Mouse (Mus musculus) MEL (cell line): ENCODE results near the gene Atf5. TPM values are rescaled to one million over a fixed set of nuclear protein-coding genes. Genes with fewer than 3 reads are reported as not detected.

Experiments
- DNase-seq: peaks from one replicate; pipeline ENCODE4 v3.0.0; 2011; ENCODE audit warnings: low read depth, low spot score
- H3K27ac ChIP-seq: 2 replicates; pipeline ENCODE4 v1.5.1; 2012; ENCODE audit warnings: low read depth, mild to moderate bottlenecking, control low read depth, low read length, moderate library complexity; ENCODE audit not compliant: control insufficient read depth
- H3K27me3 ChIP-seq, 2 experiments: fragments of 150-350 bp in 1 of 2; sonication (generic) in 1 of 2; 2 replicates each; pipeline ENCODE4 v1.6.1; 2012; ENCODE audit warnings: low read length in 2 of 2, mild to moderate bottlenecking in 2 of 2, improper control_type of control experiment in 1 of 2, moderate library complexity in 1 of 2; ENCODE audit not compliant: insufficient read depth in 2 of 2, control insufficient read depth in 1 of 2
- H3K36me3 ChIP-seq, 2 experiments: 2 replicates each; pipeline ENCODE4 v1.6.1; 2012 to 2014; ENCODE audit warnings: low read length in 2 of 2, improper control_type of control experiment in 1 of 2, inconsistent platforms in 1 of 2, mild to moderate bottlenecking in 1 of 2; ENCODE audit not compliant: insufficient read depth in 2 of 2, control insufficient read depth in 1 of 2
- H3K4me1 ChIP-seq, 2 experiments: fragments of 150-350 bp in 1 of 2; sonication (generic) in 1 of 2; 2 replicates each; pipeline ENCODE4 v1.6.1; 2012; ENCODE audit warnings: low read length in 2 of 2, improper control_type of control experiment in 1 of 2, mild to moderate bottlenecking in 1 of 2; ENCODE audit not compliant: insufficient read depth in 2 of 2, control insufficient read depth in 1 of 2
- H3K4me3 ChIP-seq, 2 experiments: fragments of 150-350 bp in 1 of 2; sonication (generic) in 1 of 2; 2 replicates each; pipeline ENCODE4 v1.5.1; 2012; ENCODE audit warnings: low read depth in 2 of 2, low read length in 2 of 2, mild to moderate bottlenecking in 2 of 2, moderate library complexity in 2 of 2, control low read depth in 1 of 2, improper control_type of control experiment in 1 of 2; ENCODE audit not compliant: control insufficient read depth in 1 of 2, insufficient read depth in 1 of 2
- H3K79me2 ChIP-seq: 2 replicates; pipeline ENCODE4 v1.6.1; 2012; ENCODE audit warnings: mild to moderate bottlenecking, low read length, moderate library complexity; ENCODE audit not compliant: control insufficient read depth, poor library complexity, insufficient read depth
- H3K9ac ChIP-seq: 2 replicates; pipeline ENCODE4 v1.6.1; 2012; ENCODE audit warnings: low read depth, mild to moderate bottlenecking, control low read depth, low read length, moderate library complexity; ENCODE audit not compliant: control insufficient read depth, poor library complexity, severe bottlenecking
- H3K9me3 ChIP-seq: fragments of 150-350 bp; sonication (generic); replicated peaks from 2 replicates; pipeline ENCODE4 v1.6.1; 2012; ENCODE audit warnings: mild to moderate bottlenecking, low read length, improper control_type of control experiment, moderate library complexity; ENCODE audit not compliant: insufficient read depth
- BHLHE40 ChIP-seq: IDR thresholded peaks from 2 replicates; pipeline ENCODE4 v1.6.1; 2012; ENCODE audit warnings: low read depth, mild to moderate bottlenecking, inconsistent platforms, low read length, improper control_type of control experiment, borderline replicate concordance
- CHD1 ChIP-seq: IDR thresholded peaks from 2 replicates; pipeline ENCODE4 v1.6.1; 2012; ENCODE audit warnings: low read depth, mild to moderate bottlenecking, inconsistent platforms, low read length, improper control_type of control experiment
- CHD2 ChIP-seq: IDR thresholded peaks from 2 replicates; pipeline ENCODE4 v1.6.1; 2011; ENCODE audit warnings: low read length, improper control_type of control experiment
- CTCF ChIP-seq, 3 experiments: IDR thresholded peaks in 2 of 3; conservative IDR thresholded peaks in 1 of 3; 2 replicates each; pipeline ENCODE4 v1.5.1; 2011 to 2012; ENCODE audit warnings: low read length in 3 of 3, low read depth in 2 of 3, mild to moderate bottlenecking in 2 of 3, improper control_type of control experiment in 1 of 3, inconsistent platforms in 1 of 3, mixed read lengths in 1 of 3, moderate library complexity in 1 of 3; ENCODE audit not compliant: control insufficient read depth in 1 of 3, insufficient read depth in 1 of 3, poor library complexity in 1 of 3, severe bottlenecking in 1 of 3
- ELF1 ChIP-seq: IDR thresholded peaks from 2 replicates; pipeline ENCODE4 v1.6.1; 2014; ENCODE audit warnings: low read depth, mild to moderate bottlenecking, inconsistent platforms, low read length, improper control_type of control experiment, moderate library complexity
- ETS1 ChIP-seq: IDR thresholded peaks from 2 replicates; pipeline ENCODE4 v1.6.1; 2012; ENCODE audit warnings: low read depth, mild to moderate bottlenecking, inconsistent platforms, low read length, improper control_type of control experiment, moderate library complexity
- GABPA ChIP-seq: IDR thresholded peaks from 2 replicates; pipeline ENCODE4 v1.6.1; 2012; ENCODE audit warnings: low read depth, mild to moderate bottlenecking, inconsistent platforms, low read length, improper control_type of control experiment, moderate library complexity
- GATA1 ChIP-seq: IDR thresholded peaks from 2 replicates; pipeline ENCODE4 v1.6.1; 2011; ENCODE audit warnings: low read depth, low read length, improper control_type of control experiment
- MAX ChIP-seq: IDR thresholded peaks from 2 replicates; pipeline ENCODE4 v1.6.1; 2011; ENCODE audit warnings: low read length, improper control_type of control experiment
- MEF2A ChIP-seq: IDR thresholded peaks from 2 replicates; pipeline ENCODE4 v1.6.1; 2014; ENCODE audit warnings: low read depth, mild to moderate bottlenecking, inconsistent platforms, low read length, improper control_type of control experiment; ENCODE audit not compliant: poor library complexity, insufficient replicate concordance, severe bottlenecking; ENCODE audit errors: extremely low read depth
- MXI1 ChIP-seq: IDR thresholded peaks from 2 replicates; pipeline ENCODE4 v1.6.1; 2011; ENCODE audit warnings: mild to moderate bottlenecking, low read depth, low read length, improper control_type of control experiment
- NELFE ChIP-seq: IDR thresholded peaks from 2 replicates; pipeline ENCODE4 v1.6.1; 2011; ENCODE audit warnings: low read depth, low read length, improper control_type of control experiment
- POLR2A ChIP-seq, 2 experiments: IDR thresholded peaks; 2 replicates each; pipeline ENCODE4 v1.6.1; 2011 to 2012; ENCODE audit warnings: low read length in 2 of 2, mild to moderate bottlenecking in 2 of 2, control low read depth in 1 of 2, improper control_type of control experiment in 1 of 2, low read depth in 1 of 2, moderate library complexity in 1 of 2; ENCODE audit not compliant: control insufficient read depth in 1 of 2, insufficient read depth in 1 of 2, poor library complexity in 1 of 2
- POLR2AphosphoS2 ChIP-seq: IDR thresholded peaks from 2 replicates; pipeline ENCODE4 v1.6.1; 2011; ENCODE audit warnings: low read length, improper control_type of control experiment
- RAD21 ChIP-seq: IDR thresholded peaks from 2 replicates; pipeline ENCODE4 v1.6.1; 2011; ENCODE audit warnings: mild to moderate bottlenecking, low read depth, low read length, improper control_type of control experiment
- ZMIZ1 ChIP-seq: IDR thresholded peaks from 2 replicates; pipeline ENCODE4 v1.6.1; 2012; ENCODE audit warnings: low read depth, mild to moderate bottlenecking, inconsistent platforms, low read length, improper control_type of control experiment, moderate library complexity
- polyA plus RNA-seq, 2 experiments: library from polyadenylated mRNA; stranded (reverse) in 1 of 2; unstranded in 1 of 2; fragments of >175 nt in 1 of 2; fragments of >200 nt in 1 of 2; gene quantifications; 2 replicates each; pipeline versions ENCODE4 v1.2.1 to v1.2.4; 2012; ENCODE audit warnings: low replicate concordance in 2 of 2, low read depth in 1 of 2; ENCODE audit not compliant: insufficient read length in 2 of 2, insufficient read depth in 1 of 2, missing spikeins in 1 of 2
- total RNA-seq: library from RNA; depleted of rRNA; stranded (reverse); fragments of 300-350 nt; gene quantifications from 2 replicates; pipeline ENCODE4 v1.2.3, GENCODE M21; 2012

The Atf5 gene
- total and polyA plus RNA-seq, 3 experiments = 17.6 to 95.5 TPM; not detected in 1

DNA sequence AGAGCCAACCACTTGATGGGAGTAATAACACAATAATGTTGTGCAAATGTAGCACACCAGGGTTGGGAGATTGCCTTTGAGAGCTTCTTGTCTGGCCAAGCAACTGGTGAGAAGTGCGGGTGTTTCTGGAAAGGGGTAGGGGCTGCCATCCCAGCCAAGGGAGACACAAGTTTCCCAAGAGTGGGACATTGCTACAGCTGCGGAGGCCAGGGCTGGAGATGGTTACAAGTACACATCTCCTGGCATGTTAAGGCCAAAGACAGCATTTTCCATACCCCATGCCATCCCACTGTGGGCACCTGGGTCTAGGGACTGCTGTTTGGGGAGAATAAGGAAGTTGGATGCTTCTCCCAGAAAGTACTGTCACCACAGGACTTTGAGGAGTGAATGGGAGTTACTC, 36.6 kb upstream of the Atf5 start:
- Histone ChIP-seq H3K4me3 (no peak overlapping the region), H3K79me2 (peaks cover 29% of the 10 kb centered on the region), H3K9ac (no peak overlapping the region), H3K36me3 (peaks cover 0 to 20% of the 10 kb centered on the region in 2 experiments; a peak in 2 of 4 replicates), H3K9me3 (no peaks in the 10 kb centered on the region), H3K27ac (no peak overlapping the region), H3K4me1 (peaks cover 5 to 27% of the 10 kb centered on the region in 2 experiments), H3K27me3 (no peaks in the 10 kb centered on the region)
- DNase-seq = no peak
- no peak for TF ChIP-seq GATA1
- TF ChIP-seq MEF2A = no peak
- no peak for TF ChIP-seq ZMIZ1
- no peak for TF ChIP-seq CHD1
- TF ChIP-seq BHLHE40 = no peak
- no peak for TF ChIP-seq MXI1
- no peak for TF ChIP-seq POLR2A (IDR thresholded peaks at IDR 0.05; ENCODE audit: control insufficient read depth in 1 of 2, insufficient read depth in 1 of 2, low read depth in 1 of 2, low read length in 2 of 2, poor library complexity in 1 of 2)

DNA sequence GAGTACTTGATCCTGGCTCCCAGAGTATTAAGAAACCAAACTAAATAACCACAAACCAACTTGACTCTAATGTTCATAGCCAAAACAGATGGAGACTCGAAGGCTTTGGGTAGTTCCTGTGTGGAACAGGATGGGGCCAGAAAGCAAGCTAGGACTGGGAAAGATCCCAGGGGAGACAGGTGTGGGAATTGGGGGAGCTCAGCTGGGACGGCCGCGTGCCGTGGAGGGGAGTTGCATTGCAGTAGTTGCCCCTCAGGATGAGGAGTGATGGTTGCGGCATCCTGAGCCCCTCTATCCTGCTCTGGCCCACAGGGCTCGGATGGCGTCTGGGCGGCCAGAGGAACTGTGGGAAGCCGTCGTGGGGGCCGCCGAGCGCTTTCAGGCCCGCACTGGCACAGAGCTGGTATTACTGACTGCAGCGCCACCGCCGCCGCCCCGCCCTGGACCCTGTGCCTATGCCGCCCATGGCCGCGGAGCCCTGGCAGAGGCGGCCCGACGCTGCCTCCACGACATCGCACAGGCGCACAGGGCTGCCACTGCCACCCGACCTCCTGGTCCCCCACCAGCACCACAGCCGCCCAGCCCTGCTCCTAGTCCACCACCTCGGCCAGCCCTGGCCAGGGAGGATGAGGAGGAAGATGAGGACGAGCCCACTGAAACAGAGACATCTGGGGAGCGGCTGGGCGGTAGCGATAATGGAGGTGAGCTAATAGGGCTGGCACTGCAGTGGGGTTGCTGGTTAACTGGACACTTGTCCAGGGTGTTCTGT, 36.0 kb upstream of the Atf5 start:
- TF ChIP-seq CTCF (IDR thresholded peaks at IDR 0.05 in 2 of 3, conservative IDR thresholded peaks at IDR 0.05 in 1 of 3; ENCODE audit: control insufficient read depth in 1 of 3, insufficient read depth in 1 of 3, low read depth in 2 of 3, low read length in 3 of 3, poor library complexity in 1 of 3, severe bottlenecking in 1 of 3) = no peak
- no peak for TF ChIP-seq MAX
- TF ChIP-seq ZMIZ1 = no peak
- no peak for TF ChIP-seq ETS1
- no peak for TF ChIP-seq GABPA
- TF ChIP-seq POLR2AphosphoS2 = no peak
- TF ChIP-seq NELFE = no peak
- no peak for TF ChIP-seq CHD2
- TF ChIP-seq RAD21 = no peak
- TF ChIP-seq ELF1 = no peak
- H3K79me2 ChIP-seq = peaks cover 30% of the 10 kb centered on the region
- no peak overlapping the region for H3K27ac ChIP-seq
- no peak for DNase-seq
- no peak overlapping the region for H3K4me3 ChIP-seq
- no peaks in the 10 kb centered on the region for H3K27me3 ChIP-seq
- peaks cover 5 to 29% of the 10 kb centered on the region in 2 experiments for H3K4me1 ChIP-seq
- H3K9ac ChIP-seq = no peak overlapping the region
- H3K9me3 ChIP-seq = no peaks in the 10 kb centered on the region
- H3K36me3 ChIP-seq = peaks cover 0 to 20% of the 10 kb centered on the region in 2 experiments; a peak in 2 of 4 replicates
